ENCODE assay signal across 10 mouse cellular contexts in the genomic region with DNA sequence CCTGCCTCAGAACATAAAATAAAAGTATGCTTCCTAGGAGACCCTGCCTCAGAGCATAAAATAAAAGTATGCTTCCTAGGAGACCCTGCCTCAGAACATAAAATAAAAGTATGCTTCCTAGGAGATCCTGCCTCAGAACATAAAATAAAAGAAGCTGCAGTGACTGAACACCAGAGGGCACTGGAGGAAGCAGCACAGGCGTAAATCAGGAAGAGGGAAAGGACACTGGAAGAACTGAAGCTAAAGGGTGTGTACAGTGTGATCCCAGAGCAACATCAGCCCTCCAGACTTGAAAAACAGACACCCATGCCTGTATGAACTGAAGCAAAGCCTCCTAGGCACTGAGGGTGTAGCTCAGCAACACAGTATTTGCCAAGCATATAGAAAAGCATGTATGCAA. TPM values are rescaled to one million over a fixed set of nuclear protein-coding genes. Genes with fewer than 3 reads are reported as not detected.
DNase-seq lines count a peak whose midpoint lies in the region; ATAC-seq and TF ChIP-seq lines count a peak whose summit lies in the region.
"Had no signal": no experiment of that assay in that cellular context is flagged by ENCODE, and none has a peak within 500 bp of the region (broad histone marks: within the 10 kb centered on the region; RNA-seq: fewer than 3 reads in every experiment).

No protein-coding gene starts in this region.

- H3K4me3 ChIP-seq in hindbrain, postnatal 0 days (ENCODE audit: low read length): no peak overlapping the region
- no peak overlapping the region for H3K4me3 ChIP-seq in hindbrain, embryonic 10.5 days

- 14% methylated on average over 1 of the region's 1 CpGs for WGBS in hindbrain, postnatal 0 days
- whole genome bisulfite sequencing in hindbrain, embryonic 10.5 days: 31% methylated on average over 1 of the region's 1 CpGs

- H3K9ac ChIP-seq in hindbrain, postnatal 0 days (replicated peaks; ENCODE audit: low read length): no peak overlapping the region

- no peaks in the 10 kb centered on the region for H3K27me3 ChIP-seq in hindbrain, postnatal 0 days (ENCODE audit: insufficient read depth, low read length)
- H3K27me3 ChIP-seq in hindbrain, embryonic 10.5 days (ENCODE audit: insufficient read depth, poor library complexity, severe bottlenecking): no peaks in the 10 kb centered on the region

- intact Hi-C loops in heart, postnatal 36 days (cut with DNase I): no loop called here

- no peaks in the 10 kb centered on the region for H3K9me3 ChIP-seq in hindbrain, postnatal 0 days (ENCODE audit: low read length)
- H3K9me3 ChIP-seq in hindbrain, embryonic 10.5 days: no peaks in the 10 kb centered on the region

- 0 out of 2 replicates have a peak, but pooled peaks have one; percentile 43 for ATAC-seq in hindbrain, postnatal 0 days
- ATAC-seq in granulocyte monocyte progenitor cell, adult 5-6 weeks (replicated peaks; ENCODE audit: poor library complexity, severe bottlenecking): peak; percentile 80

- H3K27ac ChIP-seq in hindbrain, postnatal 0 days: no peak overlapping the region
- H3K27ac ChIP-seq in hindbrain, embryonic 10.5 days: no peak overlapping the region

- H3K4me1 ChIP-seq in hindbrain, postnatal 0 days (ENCODE audit: insufficient read depth, low read length): no peaks in the 10 kb centered on the region
- no peaks in the 10 kb centered on the region for H3K4me1 ChIP-seq in hindbrain, embryonic 10.5 days (replicated peaks)

- DNase-seq in hindbrain, postnatal 0 days (ENCODE audit: low spot score): peak; percentile 39
- DNase-seq in hindbrain, embryonic 10.5 days (ENCODE audit: low spot score): no peak
- DNase-seq in 3T3-L1 (ENCODE audit: low read depth, low spot score) (peak; percentile 62), ES-CJ7 (ENCODE audit: low read depth, low spot score) (peak; percentile 57)
- DNase-seq in heart, postnatal 36 days: no peak
- DNase-seq in gastrocnemius, adult 8-10 months (ENCODE audit: low spot score in 2 of 2): no peak
- DNase-seq: cerebellum, postnatal 10 days; layer of hippocampus, postnatal 36 days; thymus, adult 18-20 months had no signal

- no peak overlapping the region for H3K4me2 ChIP-seq in hindbrain, postnatal 0 days (ENCODE audit: low read depth, low read length)

- peaks cover 6% of the 10 kb centered on the region; the same call in 1 of the 2 replicates for H3K36me3 ChIP-seq in hindbrain, postnatal 0 days (ENCODE audit: insufficient read depth, low read length)
- peaks cover 48% of the 10 kb centered on the region for H3K36me3 ChIP-seq in hindbrain, embryonic 10.5 days

- TF ChIP-seq CTCF in hindbrain, postnatal 0 days (IDR thresholded peaks at IDR 0.05; ENCODE audit: low read depth): peak; percentile 69

RNA-seq across cellular contexts. Expression of a gene that starts 12.5 kb away (rescaled TPM):
- 18.0 and 19.0 TPM in 2 replicates for total RNA-seq in hindbrain, postnatal 0 days (2014; rRNA removed)
- 95.3 and 96.2 TPM in 2 replicates for polyA plus RNA-seq in hindbrain, postnatal 0 days (2015; fragmentation: Nextera tagmentation; extraction: Ambion mirVana)
- 74.2 and 75.9 TPM in 2 replicates for polyA plus RNA-seq in hindbrain, embryonic 10.5 days (2016; fragmentation: Nextera tagmentation; extraction: Ambion mirVana)
- 49.9 and 62.1 TPM in 2 replicates for total RNA-seq in granulocyte monocyte progenitor cell, adult 5-6 weeks (2014; fragmentation: Nextera tagmentation)
- total RNA-seq in granulocyte monocyte progenitor cell, adult 5-6 weeks (2017): 50.8 and 73.5 TPM in 2 replicates
- 10 to 100 TPM; 29.2 to 29.4 TPM for total RNA-seq in heart, postnatal 36 days (2021)
- 10 to 100 TPM; 15.1 to 24.6 (median 15.1) TPM for total RNA-seq in gastrocnemius, adult 8-10 months (2022)

RNA-seq across cellular contexts. Expression of a gene that starts 26.8 kb away (rescaled TPM):
- 51.9 and 66.0 TPM in 2 replicates for total RNA-seq in hindbrain, postnatal 0 days (2014; rRNA removed)
- polyA plus RNA-seq in hindbrain, postnatal 0 days (2015; fragmentation: Nextera tagmentation; extraction: Ambion mirVana): 222 and 227 TPM in 2 replicates
- polyA plus RNA-seq in hindbrain, embryonic 10.5 days (2016; fragmentation: Nextera tagmentation; extraction: Ambion mirVana): 164 TPM in 2 replicates
- 203 and 212 TPM in 2 replicates for total RNA-seq in granulocyte monocyte progenitor cell, adult 5-6 weeks (2014; fragmentation: Nextera tagmentation)
- total RNA-seq in granulocyte monocyte progenitor cell, adult 5-6 weeks (2017): 155 and 195 TPM in 2 replicates
- total RNA-seq in heart, postnatal 36 days (2021): 10 to 100 TPM; 32.9 to 38.8 TPM
- total RNA-seq in gastrocnemius, adult 8-10 months (2022): 10 to 100 TPM; 16.3 to 23.9 (median 19.2) TPM

Comparison
In these comparisons a context has a peak if more than half of its experiments do, and no peak if none do; other contexts are left out.
1. DNase-seq: peak in hindbrain, postnatal 0 days (single experiment), 3T3-L1 (single experiment) and ES-CJ7 (single experiment); none in hindbrain, embryonic 10.5 days (single experiment), heart, postnatal 36 days (0 of 2) and gastrocnemius, adult 8-10 months (0 of 2).